Mouse (Mus musculus) adrenal gland, postnatal 10 days (tissue): Measurements from ENCODE around the gene Adam8. TPM values are rescaled to one million over a fixed set of nuclear protein-coding genes. Genes with fewer than 3 reads are reported as not detected.

ENCODE experiments used
- DNase-seq: peaks from one replicate; pipeline ENCODE4 v3.0.0; 2021; ENCODE audit warnings: mixed read lengths
- microRNA-seq: library from miRNA; unstranded; fragments of <30 nt; microRNA quantifications from one replicate; pipeline ENCODE4 v1.2.0, GENCODE M21; 2021
- total RNA-seq, 2 experiments: library from RNA; stranded (reverse); gene quantifications; 2 replicates each; pipeline ENCODE4 v1.2.3; 2021

Adam8 gene
- total RNA-seq, 2 experiments from 2014 or later = 1.9 to 2.9 TPM

DNA sequence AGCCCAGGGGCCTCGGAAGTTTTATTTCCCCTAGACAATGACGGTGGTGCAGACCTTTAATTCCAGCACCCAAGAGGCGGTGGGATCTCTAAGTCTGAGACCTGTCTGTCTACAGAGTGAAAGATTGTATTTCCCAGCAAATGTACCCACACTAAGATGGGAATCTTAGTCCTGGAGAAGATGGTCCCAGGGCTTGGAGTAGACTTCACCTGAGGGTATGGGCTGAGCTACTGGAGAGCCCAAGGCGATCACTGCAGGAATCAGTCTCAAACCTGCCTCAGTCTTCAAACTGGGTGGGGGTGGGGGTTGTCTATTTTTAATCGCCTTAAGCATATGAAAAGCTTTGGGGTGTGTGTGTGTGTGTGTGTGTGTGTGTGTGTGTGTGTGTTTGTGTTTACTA lies 46.3 kb downstream of the Adam8 start:
- no peak for DNase-seq

DNA sequence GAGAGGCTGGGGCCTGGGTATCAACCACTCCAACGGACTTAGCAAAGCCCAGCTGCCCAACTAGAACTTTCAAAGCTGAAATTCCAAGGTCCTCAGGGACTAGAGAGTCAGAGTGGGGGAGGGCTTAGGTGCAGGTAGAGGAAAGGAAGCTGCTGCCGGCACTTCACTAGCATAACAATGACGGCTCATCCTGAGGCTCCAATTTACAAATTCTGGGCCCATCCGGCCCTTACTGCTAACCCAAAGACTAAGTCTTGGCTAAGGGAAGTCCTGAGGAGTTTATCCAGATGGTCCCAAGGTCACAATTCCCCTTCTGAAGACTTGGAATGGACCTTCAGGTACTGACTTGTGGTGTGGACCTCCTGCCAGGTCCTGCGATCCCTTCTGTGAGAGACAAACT lies 46.8 kb downstream of the Adam8 start:
- DNase-seq = no peak

DNA sequence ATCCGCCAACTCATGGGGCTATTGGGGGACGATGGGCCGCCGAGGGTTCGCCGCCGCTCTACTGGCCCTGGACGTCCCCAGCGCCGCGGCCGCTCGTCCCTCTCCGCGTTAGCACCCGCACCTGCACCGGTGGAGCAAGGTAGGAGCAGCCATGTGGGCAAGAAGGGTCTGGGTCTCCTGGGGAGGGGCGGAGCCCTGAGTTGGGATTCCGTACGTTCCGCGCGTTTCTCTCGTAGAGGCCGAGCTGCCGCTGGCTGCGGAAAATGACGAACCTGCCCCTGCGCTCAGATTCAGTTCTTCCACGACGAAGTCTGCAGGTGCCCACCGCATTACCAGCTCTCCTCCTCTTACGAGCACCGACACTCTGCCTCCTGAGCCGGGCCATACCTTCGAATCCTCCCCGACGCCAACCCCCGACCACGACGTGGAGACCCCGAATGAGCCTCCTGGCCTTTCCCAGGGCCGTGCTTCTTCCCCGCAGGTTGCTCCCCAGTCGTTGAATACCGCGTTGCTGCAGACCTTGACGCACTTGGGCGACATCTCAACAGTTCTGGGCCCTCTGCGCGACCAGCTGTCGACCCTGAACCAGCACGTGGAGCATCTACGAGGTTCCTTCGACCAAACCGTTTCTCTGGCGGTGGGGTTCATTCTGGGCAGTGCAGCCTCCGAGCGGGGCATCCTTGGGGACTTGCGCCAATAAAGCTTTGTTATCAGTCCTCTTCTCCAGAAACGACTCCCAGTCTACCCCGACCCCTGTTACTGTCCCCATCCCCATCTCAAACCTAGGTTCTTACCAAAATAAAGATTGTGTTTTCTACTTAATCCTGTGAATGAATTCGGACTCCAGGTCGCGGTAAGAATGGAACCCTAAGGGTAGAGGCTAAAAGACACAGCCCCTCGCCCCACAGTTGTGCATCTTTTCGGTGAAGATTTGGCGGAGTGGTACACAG lies 47.8 kb downstream of the Adam8 start:
- DNase-seq = peak; percentile 15

DNA sequence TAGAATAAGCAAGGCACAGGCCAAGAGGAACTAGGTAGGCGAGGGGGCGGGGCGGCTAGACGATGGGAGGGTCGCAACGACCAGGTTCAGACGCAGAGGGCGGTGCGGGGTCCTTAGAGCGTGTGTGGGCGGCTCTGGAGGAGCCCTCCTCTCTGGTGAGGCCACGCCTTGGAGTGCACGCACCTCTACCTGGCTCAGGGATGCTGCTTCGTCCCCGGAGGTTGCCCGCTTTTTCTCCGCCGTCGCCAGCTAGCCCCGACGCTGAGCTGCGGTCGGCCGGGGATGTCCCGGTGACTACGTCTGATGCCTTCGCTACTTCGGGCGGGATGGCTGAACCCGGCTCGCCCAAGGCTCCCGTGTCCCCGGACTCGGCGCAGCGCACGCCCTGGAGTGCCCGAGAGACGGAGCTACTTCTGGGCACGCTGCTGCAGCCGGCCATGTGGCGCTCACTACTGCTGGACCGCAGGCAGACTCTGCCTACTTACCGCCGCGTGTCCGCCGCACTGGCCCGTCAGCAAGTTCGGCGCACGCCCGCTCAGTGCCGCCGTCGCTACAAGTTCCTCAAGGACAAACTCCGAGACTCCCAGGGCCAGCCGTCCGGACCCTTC lies 48.6 kb downstream of the Adam8 start, which contains the start of gene Utf1:
TSS of gene Utf1 (plus strand) at position 116 of the 608 bp plus-strand sequence.
- peak; percentile 60 for DNase-seq

DNA sequence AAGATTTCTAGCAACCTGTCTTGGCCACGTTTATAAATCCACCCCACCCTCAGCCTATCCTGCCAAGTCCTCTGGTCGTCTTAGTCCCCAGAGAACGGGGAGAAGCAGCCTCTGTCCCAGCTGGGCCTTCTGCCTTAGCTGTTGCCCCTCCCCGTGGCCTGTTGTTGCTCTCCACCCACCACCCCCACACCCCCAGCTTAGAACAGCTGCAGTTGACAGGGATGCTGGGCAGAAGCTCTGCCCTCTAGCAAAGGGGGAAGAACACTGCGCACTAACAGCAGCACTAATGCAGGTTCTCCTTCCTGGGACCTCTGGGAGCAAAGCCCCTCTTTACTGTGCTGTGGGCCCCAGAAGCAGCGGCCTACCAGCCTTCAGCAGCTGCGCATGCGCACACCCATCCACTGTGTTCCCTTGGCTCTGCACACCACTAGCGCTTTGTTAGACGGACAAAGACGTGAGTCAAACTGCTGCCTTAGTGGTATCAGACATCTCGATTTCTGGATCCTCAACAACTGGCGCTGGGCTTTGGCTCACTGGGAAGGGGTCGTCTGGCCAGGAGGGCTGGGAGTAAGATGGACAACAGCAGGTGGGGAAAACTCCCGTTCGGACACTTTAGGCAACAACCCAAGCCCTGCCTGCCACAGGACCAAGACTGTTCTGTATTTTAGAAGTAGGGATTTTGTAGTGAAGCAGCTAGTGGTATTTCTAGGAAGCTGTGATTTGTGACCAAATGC lies 51.7 kb downstream of the Adam8 start:
- no peak for DNase-seq

DNA sequence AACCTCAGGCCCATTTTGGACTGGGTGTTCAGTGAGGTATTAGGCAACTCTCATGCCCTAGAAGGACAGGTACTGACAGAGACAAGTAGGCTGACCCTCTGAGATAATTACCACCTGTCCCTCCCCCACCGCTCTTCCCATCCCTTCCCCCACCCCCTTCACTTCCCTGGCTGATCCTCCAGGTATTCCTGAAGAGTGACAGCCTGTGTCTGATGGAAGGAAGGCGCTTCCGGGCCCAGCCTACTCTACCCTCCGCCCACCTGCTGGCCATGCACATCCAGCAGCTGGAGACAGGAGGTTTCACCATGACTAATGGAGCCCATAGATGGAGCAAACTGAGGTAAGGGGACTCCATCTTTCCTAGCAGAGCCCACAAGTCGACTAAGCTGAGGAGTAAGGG lies 54.6 kb downstream of the Adam8 start:
- no peak for DNase-seq

DNA sequence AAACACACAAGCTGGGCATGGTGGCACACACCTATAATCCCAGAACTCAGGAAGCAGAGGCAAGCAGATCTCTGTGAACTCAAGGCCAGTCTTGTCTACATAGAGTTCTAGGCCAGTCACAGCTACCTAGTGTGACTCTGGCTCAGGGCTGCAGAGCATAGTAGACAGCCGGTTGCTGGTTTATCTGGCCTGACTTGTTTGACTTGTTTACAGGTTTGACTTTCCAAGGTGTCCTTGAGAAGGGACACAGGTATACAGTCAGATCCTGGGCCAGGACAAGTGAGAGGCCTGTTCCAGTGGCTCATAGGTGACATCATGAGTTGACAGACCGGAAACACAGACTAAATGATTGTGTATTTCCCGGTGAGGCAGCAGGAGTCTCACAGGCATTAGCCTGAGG lies 55.2 kb downstream of the Adam8 start:
- DNase-seq = no peak

DNA sequence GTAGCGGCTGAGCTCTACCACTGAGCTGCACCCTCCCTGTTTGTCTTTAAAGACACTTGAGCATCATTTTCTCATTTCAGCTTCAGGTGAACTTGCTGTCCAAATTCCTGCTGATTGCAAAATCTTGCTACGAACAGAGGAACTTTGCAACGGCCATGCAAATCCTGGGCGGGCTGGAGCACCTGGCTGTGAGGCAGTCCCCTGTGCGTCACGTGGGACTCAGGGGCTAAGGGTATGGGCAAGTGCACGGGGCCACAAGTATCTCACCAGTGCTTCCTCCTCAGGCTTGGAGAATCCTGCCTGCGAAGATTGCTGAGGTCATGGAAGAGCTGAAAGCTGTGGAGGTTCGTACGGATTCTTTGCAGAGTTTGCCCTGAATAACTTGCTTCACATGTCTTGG lies 55.7 kb downstream of the Adam8 start:
- no peak for DNase-seq

DNA sequence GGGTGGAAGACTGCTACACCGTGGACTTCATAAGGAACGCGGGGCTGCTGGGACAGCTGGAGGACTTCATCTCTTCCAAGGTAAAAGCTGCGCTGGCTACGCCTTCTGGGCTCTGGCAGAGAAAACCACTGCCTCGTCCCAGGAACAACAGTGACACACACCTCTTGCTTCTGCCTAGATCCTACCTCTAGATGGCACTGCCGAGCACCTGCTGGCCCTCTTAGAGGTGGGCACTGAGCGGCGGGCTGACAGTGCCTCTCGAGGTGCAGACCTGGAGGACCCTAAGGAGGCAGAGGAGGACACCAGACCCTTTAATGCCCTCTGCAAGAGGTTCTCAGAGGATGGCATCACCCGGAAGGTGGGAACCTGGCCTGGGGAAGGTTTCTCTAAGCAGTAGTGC lies 61.6 kb downstream of the Adam8 start:
- peak; percentile 74 for DNase-seq

Small RNAs within 50 kb of the gene (microRNA-seq; reads per million reads assigned to microRNA genes)
- gene Mir202 (55.4 reads per million, percentile 37 among the genes with 10 or more reads in this experiment), gene Mir7062 (not detected), gene mmu-mir-7686 (1.4 reads per million)

Other genes starting within 250 kb of the Adam8 start
- gene Adgra1, start 158.4 kb downstream of the Adam8 start, total RNA-seq = 1 to 10 TPM; 2.4 to 3.9 TPM
- gene Kndc1, start 97.9 kb downstream of the Adam8 start, total RNA-seq = under 1 TPM; 0.42 to 0.55 TPM
- gene Utf1, start 48.8 kb downstream of the Adam8 start, total RNA-seq = under 1 TPM in 1 of 2 experiments, not detected in 1; 0.24 TPM
- gene 6430531B16Rik, start 13.8 kb downstream of the Adam8 start, total RNA-seq = under 1 TPM in 1 of 2 experiments, not detected in 1; 0.39 TPM
- gene Zfp511, start 43.8 kb upstream of the Adam8 start, total RNA-seq = 10 to 100 TPM; 14.0 to 18.1 TPM
- gene Tubgcp2, start 44.1 kb upstream of the Adam8 start, total RNA-seq = 10 to 100 TPM; 32.7 to 37.4 TPM
- not detected for gene Msx3, start 56.5 kb upstream of the Adam8 start, total RNA-seq
- gene Caly, start 90.0 kb upstream of the Adam8 start, total RNA-seq = 1 to 10 TPM; 4.9 to 6.6 TPM
- not detected for gene Prap1, start 100.8 kb upstream of the Adam8 start, total RNA-seq
- gene Fuom, start 109.9 kb upstream of the Adam8 start, total RNA-seq = 10 to 100 TPM; 82.5 to 99.0 TPM
- 10 to 100 TPM; 21.2 to 25.1 TPM for gene Paox, start 123.2 kb upstream of the Adam8 start, total RNA-seq
- 100 to 1,000 TPM; 600 to 610 TPM for gene Echs1, start 123.9 kb upstream of the Adam8 start, total RNA-seq
- gene Mtg1, start 145.0 kb upstream of the Adam8 start, total RNA-seq = 10 to 100 TPM; 42.0 to 45.9 TPM
- gene Sprn, start 162.3 kb upstream of the Adam8 start, total RNA-seq = 1 to 10 TPM; 1.7 to 2.0 TPM
- gene Olfr522, start 172.2 kb upstream of the Adam8 start, total RNA-seq = not detected
- gene Olfr523, start 180.7 kb upstream of the Adam8 start, total RNA-seq = not detected
- gene Olfr524, start 213.4 kb upstream of the Adam8 start, total RNA-seq = not detected
- gene Cd163l1, start 225.7 kb upstream of the Adam8 start, total RNA-seq = under 1 TPM in 1 of 2 experiments, not detected in 1; 0.12 TPM